Mouse (Mus musculus): Measurements from ENCODE around the gene Tubb3. TPM values are rescaled to one million over a fixed set of nuclear protein-coding genes. Genes with fewer than 3 reads are reported as not detected.

Tubb3 gene
- polyA plus RNA-seq (2012; rRNA removed) = 9.3 and 10.6 TPM in 2 replicates

DNA sequence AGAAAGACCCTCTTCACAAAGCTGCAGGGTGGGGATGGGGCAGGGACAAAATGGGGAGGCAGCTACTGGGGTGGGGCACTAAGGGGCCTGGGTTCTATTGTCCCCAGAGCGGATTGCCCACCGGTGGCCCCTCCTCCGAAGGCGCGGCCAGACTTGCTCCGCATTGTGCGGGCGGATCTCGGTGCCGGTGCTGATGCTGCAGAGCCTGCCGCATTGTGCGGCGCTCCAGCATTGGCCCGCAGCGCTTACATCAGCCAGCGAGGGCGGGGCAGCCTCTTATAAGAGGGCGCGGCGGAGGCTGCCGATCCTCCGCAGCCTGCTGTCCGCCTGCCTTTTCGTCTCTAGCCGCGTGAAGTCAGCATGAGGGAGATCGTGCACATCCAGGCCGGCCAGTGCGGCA, at the start of gene Tubb3:
TSS of gene Tubb3 (plus strand) at position 179 of the 400 bp plus-strand sequence.
- no peak for DNase-seq (ENCODE audit: low read depth, low spot score)
- WGBS = under 1% methylated on average over 29 of the region's 29 CpGs

DNA sequence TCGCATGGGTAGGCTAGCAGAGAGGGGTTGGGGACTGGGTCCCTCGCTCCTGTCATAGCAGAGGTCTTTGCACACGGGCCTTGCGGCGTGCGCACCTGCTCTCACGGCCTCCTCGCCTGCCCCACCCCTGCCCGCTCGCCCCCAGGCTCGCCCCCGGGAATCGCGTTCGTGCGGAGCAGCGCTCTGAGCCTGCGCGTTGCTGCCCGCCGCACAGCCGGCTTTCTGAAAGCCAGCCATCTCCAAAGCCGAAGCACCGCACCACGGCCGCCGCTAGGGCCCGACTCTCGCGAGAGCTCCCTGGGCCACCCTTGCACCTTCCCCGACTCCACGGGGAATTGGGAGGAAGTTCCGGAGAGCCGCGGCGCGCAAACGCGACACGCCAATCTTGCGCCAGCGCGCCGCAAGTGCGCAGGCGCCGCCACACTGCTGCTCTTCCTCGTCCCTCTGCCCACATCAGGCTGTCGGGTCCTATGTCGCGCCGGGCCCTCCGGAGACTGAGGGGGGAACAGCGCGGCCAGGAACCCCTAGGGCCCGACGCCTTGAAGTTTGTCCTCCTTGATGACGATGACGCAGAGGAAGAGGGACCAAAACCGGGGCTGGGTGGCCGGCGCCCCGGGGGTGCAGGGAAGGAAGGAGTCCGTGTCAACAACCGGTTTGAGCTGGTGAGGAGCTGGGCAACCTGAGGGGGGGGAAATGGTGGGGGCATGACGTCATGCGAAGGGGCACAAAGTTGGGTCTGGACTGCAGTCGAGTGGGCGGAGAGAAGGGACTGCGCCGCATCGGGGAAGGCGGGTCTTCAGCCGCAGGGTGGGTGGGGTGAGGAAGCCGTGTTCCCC, 37.6 kb upstream of the Tubb3 start, which contains the start of gene Tcf25:
TSS of gene Tcf25 (plus strand) at position 351 of the 836 bp plus-strand sequence.
- peak; percentile 76 for DNase-seq (ENCODE audit: low read depth, low spot score)
- WGBS = under 1% methylated on average over 75 of the region's 75 CpGs

DNA sequence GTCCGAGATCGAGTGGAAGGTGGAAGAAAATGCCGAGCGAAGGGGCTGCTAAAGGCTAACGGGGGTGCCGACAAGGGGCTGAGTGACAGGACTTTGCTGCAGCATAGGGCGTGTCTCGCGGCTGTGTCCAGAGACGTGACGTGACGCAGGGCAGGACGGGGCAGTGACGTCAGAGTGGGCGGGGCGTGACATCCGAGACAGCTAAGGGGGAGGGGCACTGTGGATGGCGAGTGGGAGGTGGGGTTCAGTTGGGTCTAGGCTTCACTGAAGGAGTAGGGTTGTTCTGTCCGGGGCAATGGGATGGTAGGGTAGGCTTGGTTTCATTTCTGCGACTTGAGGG, 37.0 kb upstream of the Tubb3 start:
- WGBS = under 1% methylated on average over 20 of the region's 20 CpGs
- DNase-seq (ENCODE audit: low read depth, low spot score) = peak; percentile 57

DNA sequence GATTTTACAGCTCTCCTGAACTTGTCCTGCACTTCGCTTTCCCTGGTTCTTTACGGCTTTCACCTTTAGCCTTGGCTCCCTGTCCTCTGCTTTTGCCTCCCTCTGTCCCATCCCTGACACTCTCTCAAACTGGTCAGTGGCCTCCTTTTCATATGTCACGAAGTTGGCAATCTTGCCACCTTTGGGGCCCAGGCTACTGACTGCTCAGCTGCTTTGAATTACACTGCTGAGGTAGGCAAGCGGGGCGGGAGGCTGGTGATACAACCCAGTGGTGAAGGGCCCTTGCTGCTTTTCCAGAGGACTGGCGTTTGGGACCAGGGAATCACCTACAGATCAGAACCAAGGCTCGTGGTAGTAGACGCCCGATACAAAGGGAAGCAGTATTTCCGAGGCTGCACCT, 35.5 kb upstream of the Tubb3 start:
- WGBS = 64% methylated on average over 10 of the region's 10 CpGs
- DNase-seq (ENCODE audit: low read depth, low spot score) = no peak

DNA sequence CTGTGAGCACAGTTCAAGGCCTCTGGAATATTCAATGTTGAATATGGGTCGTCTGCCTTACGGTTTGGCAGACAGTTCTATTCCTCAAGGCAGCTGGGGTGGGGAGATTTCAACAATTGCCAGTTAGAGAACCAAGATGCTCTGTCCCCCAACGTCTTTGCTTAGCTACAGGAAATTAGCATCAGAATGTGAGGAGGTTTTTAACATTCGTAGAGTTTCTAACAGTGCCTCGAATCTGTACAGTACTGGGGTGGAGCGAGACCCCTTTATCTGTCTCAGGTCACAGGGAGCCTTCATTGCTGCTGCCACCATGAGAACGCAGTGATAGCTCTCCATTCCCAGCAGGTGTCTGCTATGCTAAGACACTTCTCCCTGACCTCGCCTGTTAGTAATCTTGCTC, 35.1 kb upstream of the Tubb3 start:
- 68% methylated on average over 8 of the region's 8 CpGs for WGBS
- no peak for DNase-seq (ENCODE audit: low read depth, low spot score)

DNA sequence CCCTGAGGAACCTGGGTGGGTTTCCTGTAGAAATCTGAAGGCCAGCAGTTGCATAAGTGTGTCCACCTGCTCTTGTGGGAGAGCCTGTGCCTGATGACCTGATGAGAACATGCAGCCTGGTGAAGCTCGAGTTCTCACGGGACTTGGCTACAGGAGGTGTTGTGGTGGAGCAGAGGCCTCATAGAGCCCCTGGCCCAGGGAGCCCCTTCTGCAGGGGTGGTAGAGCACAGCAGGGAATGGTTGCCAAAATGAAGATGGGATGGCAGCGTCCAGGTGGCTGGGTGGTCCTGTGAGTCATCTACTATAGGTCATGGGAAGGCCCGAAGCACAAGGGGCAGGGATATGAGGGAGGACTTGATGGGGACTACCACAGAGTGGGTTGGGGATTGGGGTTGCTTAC, 29.5 kb upstream of the Tubb3 start:
- WGBS = 93% methylated on average over 4 of the region's 4 CpGs
- DNase-seq (ENCODE audit: low read depth, low spot score) = no peak

GRCm38 (mm10) chr8:123382516-123382915, 28.7 kb upstream of the Tubb3 start:
- DNase-seq (ENCODE audit: low read depth, low spot score) = no peak
- WGBS = 69% methylated on average over 8 of the region's 8 CpGs

DNA sequence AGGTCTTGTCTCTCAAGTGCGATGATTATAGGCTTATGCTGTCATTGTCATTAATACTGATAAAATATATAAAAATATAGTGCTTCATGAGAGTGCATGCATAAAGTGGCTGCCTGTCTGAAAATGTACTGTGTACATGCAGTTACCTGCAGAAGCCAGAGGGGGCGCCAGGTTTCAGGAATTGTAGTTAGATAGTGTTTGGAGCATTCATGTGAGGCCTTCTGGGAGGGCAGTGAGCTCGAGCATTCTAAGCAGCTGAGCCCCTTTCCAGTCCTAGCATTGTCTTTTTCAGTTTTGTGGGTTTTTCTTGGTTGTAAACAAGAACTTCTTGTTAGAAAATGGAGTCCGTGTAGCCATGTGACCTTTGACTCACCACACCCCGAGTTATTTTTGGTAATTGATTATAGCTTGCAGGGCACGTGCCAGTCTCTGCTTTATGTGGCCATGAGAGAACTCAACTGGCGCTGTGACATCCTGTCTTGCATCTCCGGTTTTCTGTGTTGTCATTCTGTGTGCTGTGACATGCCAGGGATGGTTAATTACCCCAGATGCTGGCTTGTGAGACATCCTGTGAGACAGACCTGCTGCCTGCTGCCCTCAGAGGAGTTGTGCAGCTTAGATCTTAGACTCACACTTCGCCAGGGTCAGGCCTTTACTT, 26.2 kb upstream of the Tubb3 start:
- WGBS = 41% methylated on average over 9 of the region's 9 CpGs
- DNase-seq (ENCODE audit: low read depth, low spot score) = no peak

DNA sequence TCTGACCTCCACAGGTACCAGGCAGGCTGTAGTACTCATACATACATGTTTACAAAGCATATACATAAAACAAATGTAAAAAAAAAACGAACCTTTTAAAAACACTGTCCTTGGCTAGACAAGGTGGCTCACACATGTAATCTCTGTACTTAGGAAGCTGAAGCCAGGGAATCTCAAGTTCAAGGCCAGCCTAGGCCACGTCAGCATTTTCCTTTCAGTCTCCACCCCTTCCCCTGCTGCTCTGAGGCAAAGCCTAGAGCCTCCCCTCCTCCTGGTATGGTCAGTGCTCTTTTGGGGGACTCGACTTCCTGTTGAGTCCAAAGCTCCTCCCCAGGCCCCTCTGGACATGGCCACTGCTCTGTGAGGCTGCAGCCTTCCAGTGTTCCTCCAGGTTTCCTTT, 24.2 kb upstream of the Tubb3 start:
- DNase-seq (ENCODE audit: low read depth, low spot score) = no peak
- WGBS = 82% methylated on average over 3 of the region's 3 CpGs

DNA sequence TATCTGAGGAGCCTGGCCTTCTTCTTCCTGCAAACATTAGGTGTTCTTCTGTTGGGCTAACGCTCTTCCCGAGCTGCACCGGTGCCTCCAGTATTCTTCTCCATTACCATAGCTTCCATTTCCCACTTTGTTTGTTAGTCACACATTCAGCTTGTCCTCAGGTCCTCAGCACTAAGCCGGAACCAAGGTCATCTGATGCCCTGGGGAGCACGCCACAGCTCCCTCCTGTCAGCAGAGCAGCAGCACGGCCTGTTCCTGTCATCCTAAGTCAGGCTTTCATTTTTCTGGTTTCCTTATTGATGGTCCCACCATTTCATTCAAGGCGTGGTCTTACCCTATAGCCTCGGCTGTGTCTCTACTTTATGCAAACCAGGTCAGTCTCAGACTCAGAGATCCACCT, 23.4 kb upstream of the Tubb3 start:
- DNase-seq (ENCODE audit: low read depth, low spot score) = no peak
- 76% methylated on average over 8 of the region's 8 CpGs for WGBS

GRCm38 (mm10) chr8:123389026-123389425, 22.2 kb upstream of the Tubb3 start:
- WGBS = 36% methylated on average over 7 of the region's 7 CpGs
- no peak for DNase-seq (ENCODE audit: low read depth, low spot score)

DNA sequence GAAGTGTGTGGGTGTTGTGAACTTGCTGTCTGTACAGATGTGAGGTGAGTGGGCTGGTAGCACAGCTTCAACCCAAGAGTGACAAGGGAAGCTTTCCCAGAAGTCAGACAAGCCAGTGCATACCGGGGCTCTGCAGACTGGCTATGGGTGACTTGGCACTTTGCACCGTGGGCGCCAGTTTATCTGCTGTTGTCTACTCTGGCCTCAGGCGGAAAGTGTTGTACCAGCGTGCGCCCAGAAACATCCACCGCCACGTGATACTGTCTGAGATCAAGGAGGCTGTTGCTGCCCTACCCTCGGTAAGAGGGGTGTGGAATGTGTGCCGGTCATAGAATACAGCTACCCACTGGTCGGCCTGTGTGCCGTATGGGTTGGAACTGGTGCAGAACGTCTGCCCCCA, 12.9 kb upstream of the Tubb3 start:
- DNase-seq (ENCODE audit: low read depth, low spot score) = no peak
- WGBS = 92% methylated on average over 13 of the region's 13 CpGs

DNA sequence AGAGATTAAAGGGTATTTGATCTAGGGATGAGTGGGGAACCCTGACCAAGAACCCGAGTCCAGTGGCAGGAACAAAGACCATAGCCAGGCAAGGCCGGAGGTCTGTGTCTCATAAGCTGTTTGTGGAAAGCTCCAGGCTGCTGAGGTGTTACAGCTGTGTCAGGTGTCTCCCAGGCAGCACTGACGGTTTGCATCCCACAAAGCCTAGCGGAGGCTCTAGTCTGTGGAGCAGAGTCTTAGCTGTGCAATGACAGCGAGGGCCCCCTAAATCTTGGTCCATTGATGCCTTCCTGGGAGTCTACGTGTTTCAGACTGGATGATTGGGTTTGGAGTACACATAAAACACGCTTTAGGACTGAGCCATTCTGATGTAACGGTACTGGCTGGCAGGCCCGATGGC, 9.3 kb upstream of the Tubb3 start:
- no peak for DNase-seq (ENCODE audit: low read depth, low spot score)
- 92% methylated on average over 9 of the region's 9 CpGs for WGBS

- 76% methylated on average over 9 of the region's 9 CpGs for WGBS
- DNase-seq (ENCODE audit: low read depth, low spot score) = no peak
Observed at GRCm38 (mm10) chr8:123402730-123403326, 8.4 kb upstream of the Tubb3 start.

GRCm38 (mm10) chr8:123404521-123404920, 6.7 kb upstream of the Tubb3 start:
- no peak for DNase-seq (ENCODE audit: low read depth, low spot score)
- WGBS = 45% methylated on average over 8 of the region's 8 CpGs

DNA sequence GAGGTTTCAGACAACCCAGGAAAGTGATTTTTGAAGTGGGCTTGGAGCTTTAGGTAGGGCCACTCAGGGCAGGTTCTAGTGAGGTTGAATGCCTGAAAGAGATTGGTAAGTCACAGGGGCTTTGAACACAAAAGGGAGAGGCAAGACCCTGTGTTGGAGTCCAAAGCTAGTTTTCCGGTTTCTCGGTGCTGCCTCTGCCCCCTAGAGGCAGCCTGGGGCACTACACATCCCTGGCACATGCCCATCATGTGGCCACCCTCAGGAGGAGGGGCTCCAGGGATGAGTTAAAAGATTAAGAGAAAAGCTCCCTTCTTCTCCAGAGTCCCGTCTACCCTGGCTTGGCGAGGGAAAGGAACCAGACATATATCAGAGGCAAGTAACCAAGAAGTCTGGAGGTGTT, 4.4 kb upstream of the Tubb3 start, which contains the start of gene Mc1r:
TSS of gene Mc1r (plus strand) at position 322 of the 400 bp plus-strand sequence.
- WGBS = 9% methylated on average over 4 of the region's 4 CpGs
- DNase-seq (ENCODE audit: low read depth, low spot score) = no peak

GRCm38 (mm10) chr8:123407612-123408011, 3.6 kb upstream of the Tubb3 start:
- WGBS = 89% methylated on average over 13 of the region's 13 CpGs
- no peak for DNase-seq (ENCODE audit: low read depth, low spot score)

DNA sequence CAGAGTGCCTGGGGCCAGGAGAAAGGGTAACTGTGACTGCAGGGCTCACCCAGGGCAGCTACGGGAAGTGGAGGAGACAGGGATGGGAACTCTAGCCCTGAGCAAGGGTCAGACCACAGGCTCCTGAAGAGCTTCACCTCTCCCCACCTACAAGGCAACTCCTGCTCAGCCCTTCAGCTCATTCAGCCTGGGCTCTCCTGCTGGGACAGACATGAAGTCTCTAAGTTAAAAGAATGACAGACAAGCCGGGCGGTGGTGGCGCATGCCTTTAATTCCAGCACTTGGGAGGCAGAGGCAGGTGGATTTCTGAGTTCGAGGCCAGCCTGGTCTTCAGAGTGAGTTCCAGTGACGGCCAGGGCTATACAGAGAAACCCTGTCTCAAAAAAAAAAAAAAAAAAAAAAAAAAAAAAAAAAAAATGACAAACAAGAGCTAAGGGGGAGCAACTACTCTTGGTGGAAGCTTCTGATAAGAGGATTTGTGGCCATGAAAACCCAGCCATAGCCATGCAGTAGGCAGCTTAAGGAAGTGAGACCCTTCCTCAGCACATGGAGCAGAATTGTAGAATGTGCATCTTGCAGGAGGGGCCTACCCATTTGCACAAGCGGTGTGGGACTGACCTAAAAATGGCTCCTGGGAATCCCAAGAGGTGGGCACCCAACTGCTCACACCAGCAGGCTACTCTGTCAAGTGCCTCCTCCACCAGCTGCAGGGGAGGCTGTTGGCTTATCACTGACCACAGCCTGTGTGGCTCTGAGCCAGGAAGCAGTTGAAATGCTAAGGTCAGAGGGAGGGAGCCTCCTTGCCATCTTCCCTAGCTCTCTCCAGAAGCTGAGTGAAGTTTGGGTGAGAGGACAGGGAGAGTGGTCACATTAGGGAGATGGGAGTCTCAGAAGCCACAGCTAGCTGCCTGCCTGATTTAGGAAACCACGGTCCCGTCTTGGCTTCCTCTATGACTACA, 2.4 kb upstream of the Tubb3 start:
- WGBS = 62% methylated on average over 9 of the region's 9 CpGs
- no peak for DNase-seq (ENCODE audit: low read depth, low spot score)

DNA sequence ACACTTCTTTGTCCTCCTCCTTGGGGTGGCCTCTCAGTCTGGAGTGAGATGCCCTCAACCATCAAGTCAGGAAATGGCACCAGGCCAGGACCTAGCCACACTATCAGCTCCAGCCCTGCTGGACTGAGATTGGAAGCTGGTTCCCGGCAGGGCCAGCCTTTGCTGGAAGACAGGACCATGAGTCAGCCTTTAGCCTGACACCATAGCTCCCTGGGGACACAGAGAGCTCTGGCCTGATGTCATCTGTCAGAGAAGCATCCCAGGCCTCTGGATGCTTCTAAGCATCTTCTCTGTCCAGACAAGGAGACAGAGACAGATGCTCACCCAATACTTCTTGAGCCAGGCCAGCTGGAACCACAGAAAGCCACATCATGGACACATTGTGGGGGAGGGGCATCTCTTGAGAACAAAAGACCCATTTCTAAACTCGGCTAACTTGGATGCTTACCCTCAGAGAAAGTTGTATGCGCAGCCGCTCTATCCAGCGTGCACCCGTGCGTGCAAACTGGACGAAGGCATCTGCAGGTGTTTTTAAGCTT, 1.1 kb upstream of the Tubb3 start:
- no peak for DNase-seq (ENCODE audit: low read depth, low spot score)
- WGBS = 63% methylated on average over 8 of the region's 8 CpGs
